Mouse (Mus musculus): Measurements from ENCODE around the gene Gm28043.
"Not testable (repeated sequence)": the region's sequence is repeated elsewhere in the genome, so short reads cannot be mapped to it uniquely, and the experiment has no call there.

Gene Gm28043

DNA sequence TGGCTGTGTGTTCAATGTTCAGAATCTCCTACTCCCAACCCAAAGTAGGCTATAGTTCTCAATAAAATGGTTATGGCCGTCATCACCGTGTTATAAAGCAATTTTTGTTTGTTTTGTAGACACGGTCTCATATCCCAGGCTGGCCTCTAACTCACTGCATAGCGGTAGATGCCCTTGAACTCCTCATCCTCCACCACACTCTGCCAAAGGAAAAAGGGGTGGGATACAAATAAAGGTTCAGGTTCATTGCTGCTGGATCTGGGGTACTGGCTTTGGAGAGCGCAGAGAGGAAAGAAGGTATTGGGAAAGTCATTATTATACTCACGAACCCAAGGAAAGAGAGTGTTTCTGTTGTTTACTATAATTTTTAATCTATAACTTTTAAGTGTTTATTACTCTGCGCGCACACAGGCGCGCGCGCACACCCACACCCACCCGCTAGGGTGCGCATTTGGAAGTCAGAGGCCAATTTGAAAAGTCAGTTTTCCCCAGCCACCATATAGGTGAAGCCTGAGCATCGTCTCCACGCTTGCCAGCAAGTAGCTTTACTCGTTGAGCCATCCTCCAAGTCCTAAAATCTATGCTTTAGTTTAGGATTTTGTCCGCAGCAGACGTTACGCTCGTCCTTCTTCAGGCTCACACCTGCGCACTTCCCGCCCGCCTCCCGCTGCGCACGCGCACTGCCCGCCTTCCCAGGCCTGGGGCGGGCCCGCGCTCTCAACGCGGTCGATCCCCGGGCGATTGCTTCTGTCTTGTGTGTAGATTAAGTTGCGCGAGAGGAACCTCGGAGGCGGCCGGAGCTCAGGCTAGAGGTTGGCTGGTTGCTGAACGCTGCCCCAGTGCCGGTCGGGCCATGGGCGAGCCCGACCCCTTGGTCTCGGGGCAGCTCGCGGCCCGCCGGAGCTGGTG lies at the start of gene Gm28043, which contains the start of gene Rnf8:
TSS of gene Gm28043 (plus strand) at position 762 of the 909 bp plus-strand sequence.
TSS of gene Rnf8 (plus strand) at position 676 of the 909 bp plus-strand sequence.
- DNase-seq: peak; percentile 97

DNA sequence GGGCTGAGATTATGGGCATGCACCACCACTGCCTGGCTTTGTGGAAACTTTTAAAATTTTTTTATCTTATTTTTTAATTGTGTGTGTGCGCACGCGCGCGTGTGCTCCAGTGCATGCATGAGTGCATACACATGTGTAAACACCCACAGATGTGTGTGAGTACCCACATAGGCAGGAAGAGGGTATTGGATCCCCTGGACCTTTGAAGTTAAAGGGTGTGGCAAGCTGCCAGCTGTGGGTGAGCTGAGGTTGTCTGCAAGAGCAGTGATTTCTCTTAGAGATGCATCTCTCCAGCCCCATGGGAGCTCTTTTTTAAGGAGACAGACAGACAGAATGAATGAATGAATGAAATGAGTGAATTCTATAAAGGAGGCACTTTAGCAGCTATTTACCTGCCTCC lies 49.2 kb upstream of the Gm28043 start:
- DNase-seq: peak; percentile 39

DNA sequence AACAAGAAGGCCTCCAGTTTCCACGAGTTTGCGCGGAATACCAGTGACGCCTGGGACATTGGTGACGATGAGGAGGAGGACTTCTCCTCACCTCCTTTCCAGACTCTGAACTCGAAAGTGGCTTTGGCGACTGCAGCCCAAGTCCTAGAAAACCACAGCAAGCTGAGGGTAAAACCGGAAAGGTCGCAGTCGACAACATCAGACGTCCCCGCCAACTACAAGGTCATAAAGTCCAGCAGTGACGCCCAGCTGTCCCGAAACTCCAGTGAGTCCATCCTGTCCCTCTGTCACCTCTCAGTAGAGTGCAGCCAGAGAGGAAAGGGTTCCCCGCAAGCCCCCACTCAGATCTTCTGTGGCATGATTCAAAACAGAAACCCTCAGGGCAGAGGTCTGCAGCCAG lies 46.2 kb upstream of the Gm28043 start:
- DNase-seq: no peak

DNA sequence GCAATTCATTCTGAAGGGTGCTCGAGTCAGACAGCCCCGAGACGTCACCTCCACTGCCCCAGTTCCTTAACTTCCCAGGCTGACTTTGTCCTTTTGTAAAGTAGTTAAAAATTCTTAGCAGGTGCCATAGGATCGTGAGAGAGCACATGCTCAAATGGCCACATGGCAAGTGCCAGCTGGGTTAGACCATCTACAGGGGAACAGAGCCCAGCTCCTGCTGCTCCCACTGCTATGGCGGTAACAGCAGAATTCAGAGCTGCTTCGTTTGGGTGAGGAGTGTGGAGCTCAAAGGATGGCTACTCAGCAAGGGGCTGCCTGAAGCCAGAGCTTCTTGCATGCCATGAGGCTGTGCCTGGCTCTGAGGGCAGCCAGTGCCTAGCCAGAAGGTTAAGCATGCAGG lies 44.8 kb upstream of the Gm28043 start:
- no peak for DNase-seq

- no peak for DNase-seq
Measured at GRCm38 (mm10) chr17:29579579-29580126, 35.0 kb upstream of the Gm28043 start.

DNA sequence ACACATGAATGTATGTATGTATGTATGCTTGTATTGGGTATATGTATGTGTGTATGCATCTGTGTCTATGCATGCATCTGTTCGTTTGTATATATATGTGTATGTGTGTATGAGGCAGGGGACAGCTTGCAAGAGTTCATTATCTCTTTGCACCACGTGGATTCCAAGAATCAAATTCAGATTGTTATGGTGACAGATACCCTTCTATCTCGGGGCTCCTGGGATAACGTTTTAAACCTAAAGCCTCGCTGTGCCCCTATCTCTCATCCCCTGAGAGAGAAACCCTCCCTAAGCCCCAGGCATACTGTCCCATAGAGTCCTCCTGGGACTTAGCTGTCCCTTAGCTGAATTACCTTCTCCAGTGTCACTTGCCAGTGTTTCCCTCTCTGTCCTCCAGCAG lies 31.1 kb upstream of the Gm28043 start:
- DNase-seq: no peak

DNA sequence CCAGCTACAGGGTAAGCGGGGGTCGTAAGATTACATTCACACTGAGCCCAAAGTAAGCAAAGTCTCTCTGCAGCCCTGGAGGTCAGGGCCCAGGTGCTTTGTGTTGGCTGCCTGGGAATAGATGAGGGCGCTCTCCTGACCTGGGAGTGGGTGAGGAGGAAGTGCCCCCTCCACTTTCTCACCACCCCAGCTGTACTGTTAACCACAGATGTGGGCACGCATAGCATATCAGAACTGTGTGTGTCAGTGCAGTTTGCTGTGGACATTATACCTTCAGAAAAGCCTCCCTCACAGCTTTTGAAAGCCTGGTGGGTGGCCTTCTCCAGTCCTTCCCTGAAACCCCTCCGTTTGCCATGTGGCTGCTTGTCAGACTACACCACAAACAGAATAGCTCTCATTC lies 30.4 kb upstream of the Gm28043 start:
- peak; percentile 69 for DNase-seq

DNA sequence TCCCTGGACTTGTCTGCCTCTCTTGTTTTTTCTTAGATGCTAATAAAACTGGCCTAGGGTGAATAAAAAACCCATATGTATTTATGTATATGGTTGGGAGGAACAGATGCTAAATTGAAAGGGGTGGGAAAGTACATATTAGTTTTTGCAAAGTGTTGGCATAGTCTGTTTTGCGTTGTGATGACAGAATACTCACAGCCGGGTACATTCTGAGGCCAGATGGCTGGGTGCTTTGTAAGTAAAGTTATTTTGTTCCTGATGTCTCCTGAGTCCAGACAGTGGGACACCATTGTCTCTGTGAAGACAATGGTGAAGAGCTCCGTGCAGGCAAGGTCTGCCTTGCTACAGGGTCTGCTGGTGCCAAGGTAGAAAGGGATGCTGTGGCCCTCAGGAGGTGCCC lies 29.9 kb upstream of the Gm28043 start:
- no peak for DNase-seq

DNA sequence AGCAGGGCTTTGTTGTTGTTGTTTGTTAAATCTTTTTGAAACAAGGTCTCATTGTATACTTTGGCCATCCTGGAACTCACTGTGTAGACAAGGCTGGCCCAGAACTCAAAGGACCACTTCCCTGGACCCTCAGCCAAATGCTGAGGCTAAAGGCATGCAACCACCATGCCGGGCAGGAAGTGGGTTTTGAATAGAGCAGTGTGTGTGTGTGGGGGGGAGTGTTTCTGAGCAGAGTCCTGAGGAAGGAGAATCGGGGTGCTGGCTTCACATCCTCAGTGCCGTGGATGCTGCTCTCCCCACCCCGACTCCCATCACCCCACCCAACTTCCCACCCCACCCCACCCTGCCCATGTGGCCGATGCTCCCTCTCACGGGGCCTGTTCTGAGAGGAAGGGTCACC lies 29.2 kb upstream of the Gm28043 start:
- peak; percentile 71 for DNase-seq

DNA sequence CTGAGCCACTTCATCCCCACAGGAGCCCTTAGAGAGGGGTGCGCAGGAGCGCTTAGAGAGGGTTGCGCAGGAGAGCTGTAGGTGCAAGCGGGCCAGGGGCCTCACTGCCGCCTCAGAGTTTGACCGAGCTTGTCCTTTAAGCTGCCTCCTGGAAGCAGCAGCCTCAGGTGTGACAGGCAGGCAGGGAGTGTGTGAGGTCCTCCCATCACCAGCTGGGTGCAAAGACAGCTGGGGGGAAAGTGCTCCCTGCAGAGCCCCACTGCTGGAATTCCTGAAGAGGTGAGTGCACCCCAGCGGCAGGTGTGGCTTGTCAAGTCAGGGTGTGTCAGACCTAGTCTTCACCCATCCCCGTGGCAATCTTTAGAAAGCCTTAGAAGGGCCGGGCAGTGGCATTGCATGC lies 27.8 kb upstream of the Gm28043 start:
- no peak for DNase-seq

GRCm38 (mm10) chr17:29589221-29589898 lies 25.3 kb upstream of the Gm28043 start:
- DNase-seq: no peak

DNA sequence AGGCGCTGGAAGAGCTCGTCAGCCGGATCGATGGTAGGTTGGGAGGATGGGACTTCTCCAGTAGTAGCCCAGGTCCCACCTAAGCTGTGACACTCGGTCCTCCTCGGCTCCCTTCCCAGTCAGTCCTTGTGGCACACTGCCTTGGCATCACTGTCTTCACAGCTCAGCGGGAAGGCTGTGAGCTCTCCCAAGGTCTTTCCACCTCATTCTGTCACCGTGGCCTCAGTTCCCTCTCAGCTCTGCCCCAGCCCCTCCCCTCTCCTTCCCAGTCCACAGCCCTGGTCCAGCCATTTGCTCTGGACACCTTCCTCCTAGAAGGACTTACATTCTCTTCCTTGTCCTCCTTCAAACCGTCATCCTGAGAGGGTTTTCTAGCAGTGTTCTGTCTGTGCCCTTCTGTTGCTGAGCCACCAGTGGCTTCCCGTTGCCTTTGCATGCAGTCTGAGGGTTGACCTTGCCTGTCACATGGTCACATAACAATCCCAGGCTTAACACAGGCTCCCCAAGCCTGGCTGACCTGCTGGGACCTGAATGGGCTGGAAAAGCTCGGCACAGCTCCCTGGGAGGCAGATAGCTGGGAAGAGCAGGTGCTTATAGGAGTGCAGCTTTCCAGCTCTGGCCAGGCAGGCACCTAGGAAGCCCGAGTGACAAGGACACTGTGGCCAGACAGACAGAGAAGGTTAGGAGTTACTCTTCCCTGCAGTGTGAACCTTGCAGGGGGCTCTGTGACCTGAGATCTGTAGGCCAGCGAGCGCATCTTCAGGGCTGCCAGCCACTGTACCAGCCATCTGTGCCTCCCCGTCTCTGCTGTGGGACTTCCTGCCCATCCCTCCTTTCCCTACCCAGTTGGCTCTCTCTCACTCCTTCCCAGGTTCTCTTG lies 18.5 kb upstream of the Gm28043 start:
- DNase-seq: no peak

DNA sequence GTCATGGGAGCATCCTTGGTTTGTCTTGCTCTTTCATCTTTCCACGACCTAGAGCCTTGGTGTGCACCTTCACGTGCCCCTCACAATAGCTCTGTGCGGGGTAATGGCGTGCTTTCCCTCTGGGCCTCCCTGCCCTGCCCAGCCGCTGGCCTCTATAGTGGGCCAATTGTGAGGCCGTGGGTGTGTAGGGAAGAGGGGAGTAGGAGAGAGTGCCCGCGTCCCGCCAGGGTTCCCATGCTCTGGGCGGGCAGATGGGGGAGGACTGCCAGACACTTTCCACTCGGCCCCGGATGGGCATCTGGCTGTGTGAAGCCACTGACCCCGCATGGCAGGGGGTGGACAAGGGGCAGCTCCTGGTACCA lies 17.9 kb upstream of the Gm28043 start:
- DNase-seq: no peak

- no peak for DNase-seq
Measured at GRCm38 (mm10) chr17:29599051-29599450, 15.6 kb upstream of the Gm28043 start.

GRCm38 (mm10) chr17:29599537-29599936 lies 15.1 kb upstream of the Gm28043 start:
- no peak for DNase-seq

DNA sequence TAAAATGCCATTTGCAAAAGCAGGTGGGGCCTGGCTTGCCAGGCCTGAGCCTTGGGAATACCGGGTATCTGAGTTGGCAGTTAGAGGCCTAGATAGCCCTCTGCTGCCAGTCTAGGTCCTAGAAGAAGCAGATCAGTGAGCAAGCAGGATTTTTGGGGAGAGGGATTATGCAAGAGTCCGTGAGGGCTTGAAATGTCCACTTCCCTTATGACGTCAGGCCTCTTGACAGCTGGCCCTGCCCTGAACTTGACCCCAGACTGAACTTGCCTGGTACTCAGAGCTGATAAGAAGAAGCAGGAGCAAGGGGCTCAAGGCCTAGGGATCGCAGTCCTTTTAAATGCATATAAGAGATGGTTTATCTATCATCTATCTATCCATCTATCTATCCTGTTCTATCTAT lies 13.3 kb upstream of the Gm28043 start:
- no peak for DNase-seq

GRCm38 (mm10) chr17:29603283-29603682 lies 11.4 kb upstream of the Gm28043 start:
- DNase-seq: peak; percentile 65

GRCm38 (mm10) chr17:29613453-29613852 lies 1.2 kb upstream of the Gm28043 start:
- not testable (repeated sequence) for DNase-seq

DNA sequence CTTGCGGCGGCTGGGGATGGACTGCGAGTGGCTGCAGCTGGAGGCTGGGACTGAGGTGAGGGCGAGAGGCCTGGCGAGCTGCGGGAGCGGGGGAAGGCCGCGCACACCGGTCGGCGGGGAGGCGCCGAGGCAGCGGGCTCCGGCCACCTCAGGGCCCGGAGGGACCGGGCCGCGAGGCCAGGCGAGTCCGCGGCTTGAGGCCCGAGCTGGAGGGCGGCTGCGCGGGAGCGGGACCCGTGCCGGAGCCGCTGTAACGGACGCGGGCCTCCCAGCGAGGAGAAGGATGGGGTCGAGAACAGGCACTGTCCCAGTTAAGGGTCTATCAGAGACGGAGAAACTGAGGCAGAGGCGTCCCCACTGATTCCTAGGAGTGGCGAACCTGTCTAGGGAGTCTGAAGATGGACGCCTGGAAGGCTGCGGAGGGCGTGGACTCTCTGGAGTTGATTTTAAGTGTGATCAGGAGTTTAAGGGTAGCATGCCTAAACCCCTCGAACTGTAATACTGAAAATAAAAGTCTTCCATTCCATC lies 412 bp downstream of the Gm28043 start:
- peak; percentile 53 for DNase-seq

- no peak for DNase-seq
Measured at GRCm38 (mm10) chr17:29615616-29616015, 940 bp downstream of the Gm28043 start.

DNA sequence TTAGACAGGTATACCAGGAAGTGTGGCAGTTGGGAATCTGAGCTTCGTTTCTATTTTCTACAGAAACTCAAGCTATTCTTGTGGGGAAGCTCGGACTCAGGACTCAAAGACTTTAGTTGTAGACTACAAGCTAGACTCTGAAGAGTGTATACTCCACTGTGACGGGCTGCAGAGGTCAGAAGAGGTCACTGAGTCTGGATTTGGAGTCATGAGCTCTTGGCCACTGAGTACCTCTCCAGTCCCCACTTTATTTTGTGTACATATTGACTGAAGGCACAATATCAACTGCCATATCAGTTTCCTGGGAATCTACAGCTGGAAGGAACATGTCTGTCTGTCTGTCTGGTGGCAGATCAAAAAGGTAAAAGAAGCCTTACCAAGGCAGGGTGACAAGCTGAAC lies 4.6 kb downstream of the Gm28043 start:
- DNase-seq: no peak

- no peak for DNase-seq
Measured at GRCm38 (mm10) chr17:29623488-29623887, 8.8 kb downstream of the Gm28043 start.

GRCm38 (mm10) chr17:29627285-29627684 lies 12.6 kb downstream of the Gm28043 start:
- DNase-seq: no peak
